Mouse (Mus musculus) splenic B cell, adult 2 months (primary cell): ENCODE measurements around the gene Gpr173.

Experiments used
- DNase-seq: peaks from one replicate; pipeline ENCODE4 v3.0.0-alpha.2; 2011; ENCODE audit warnings: low read depth, low spot score
- H3K27me3 ChIP-seq: 2 replicates; pipeline ENCODE4 v1.6.1; 2012; ENCODE audit warnings: mild to moderate bottlenecking, low read length, moderate library complexity, mixed read lengths; ENCODE audit not compliant: control insufficient read depth, poor library complexity, insufficient read depth, severe bottlenecking
- H3K36me3 ChIP-seq: 2 replicates; pipeline ENCODE4 v1.6.1; 2012; ENCODE audit warnings: mild to moderate bottlenecking, low read length, moderate library complexity, mixed read lengths; ENCODE audit not compliant: control insufficient read depth, poor library complexity, insufficient read depth, severe bottlenecking

The Gpr173 gene

GRCm38 (mm10) chrX:152326996-152327688 lies 41.4 kb downstream of the Gpr173 start, which contains the start of gene Kantr:
TSS of gene Kantr (minus strand) at chrX:152327495.
- Histone ChIP-seq H3K36me3 (no peaks in the 10 kb centered on the region), H3K27me3 (no peaks in the 10 kb centered on the region)
- peak; percentile 80 for DNase-seq

- Histone ChIP-seq H3K27me3 (no peaks in the 10 kb centered on the region), H3K36me3 (no peaks in the 10 kb centered on the region)
- DNase-seq, result peak; percentile 44
Measured at GRCm38 (mm10) chrX:152323584-152323983, 44.9 kb downstream of the Gpr173 start.

GRCm38 (mm10) chrX:152322776-152323175 lies 45.7 kb downstream of the Gpr173 start:
- Histone ChIP-seq H3K36me3 (no peaks in the 10 kb centered on the region), H3K27me3 (no peaks in the 10 kb centered on the region)
- DNase-seq, result peak; percentile 31

GRCm38 (mm10) chrX:152320535-152320934 lies 48.0 kb downstream of the Gpr173 start:
- no peaks in the 10 kb centered on the region for H3K36me3 ChIP-seq
- no peaks in the 10 kb centered on the region for H3K27me3 ChIP-seq
- no peak for DNase-seq

- Histone ChIP-seq H3K27me3 (no peaks in the 10 kb centered on the region), H3K36me3 (no peaks in the 10 kb centered on the region)
- peak; percentile 36 for DNase-seq
Measured at GRCm38 (mm10) chrX:152307942-152308341, 60.6 kb downstream of the Gpr173 start.

- Histone ChIP-seq H3K27me3 (no peaks in the 10 kb centered on the region), H3K36me3 (no peaks in the 10 kb centered on the region)
- no peak for DNase-seq
Measured at GRCm38 (mm10) chrX:152307371-152307770, 61.1 kb downstream of the Gpr173 start.

- Histone ChIP-seq H3K36me3 (no peaks in the 10 kb centered on the region), H3K27me3 (no peaks in the 10 kb centered on the region)
- no peak for DNase-seq
Measured at GRCm38 (mm10) chrX:152306224-152306623, 62.3 kb downstream of the Gpr173 start.
